Mouse (Mus musculus) neural tube, embryonic 15.5 days (tissue): ENCODE measurements around the gene Ints11. TPM values are rescaled to one million over a fixed set of nuclear protein-coding genes. Genes with fewer than 3 reads are reported as not detected.

Experiments used
- ATAC-seq: fragments of 200-750 bp; cut with Nextera tagmentation; 2 replicates; pipeline ENCODE4 v1.8.0; 2017; ENCODE audit warnings: mild to moderate bottlenecking, moderate TSS enrichment, moderate library complexity; ENCODE audit not compliant: low FRiP score
- H3K27ac ChIP-seq: fragments of 300-500 bp; sonication (generic); replicated peaks from 2 replicates; pipeline ENCODE4 v1.5.1; 2015; ENCODE audit warnings: mild to moderate bottlenecking, inconsistent platforms
- H3K27me3 ChIP-seq: fragments of 300-500 bp; sonication (generic); replicated peaks from 2 replicates; pipeline ENCODE4 v1.6.1; 2015; ENCODE audit warnings: inconsistent platforms
- H3K36me3 ChIP-seq: fragments of 300-500 bp; sonication (generic); 2 replicates; pipeline ENCODE4 v1.6.1; 2015; ENCODE audit warnings: inconsistent platforms
- H3K4me1 ChIP-seq: fragments of 300-500 bp; sonication (generic); 2 replicates; pipeline ENCODE4 v1.6.1; 2015; ENCODE audit warnings: inconsistent platforms
- H3K4me2 ChIP-seq: fragments of 300-500 bp; sonication (generic); 2 replicates; pipeline ENCODE4 v1.6.1; 2015; ENCODE audit warnings: inconsistent platforms, mild to moderate bottlenecking, moderate library complexity
- H3K4me3 ChIP-seq: fragments of 300-500 bp; sonication (generic); replicated peaks from 2 replicates; pipeline ENCODE4 v1.5.1; 2015; ENCODE audit warnings: mild to moderate bottlenecking, inconsistent platforms
- H3K9ac ChIP-seq: fragments of 300-500 bp; sonication (generic); replicated peaks from 2 replicates; pipeline ENCODE4 v1.6.1; 2015; ENCODE audit warnings: mild to moderate bottlenecking, inconsistent platforms
- H3K9me3 ChIP-seq: fragments of 300-500 bp; sonication (generic); replicated peaks from 2 replicates; pipeline ENCODE4 v1.6.1; 2016; ENCODE audit warnings: inconsistent platforms
- WGBS: fragments of 180-500 bp; shearing (Covaris S2); methylation state at CpG from one replicate; pipeline ENCODE4 v1.1.7; 2015; ENCODE audit warnings: mixed read lengths; 5-methylcytosine and 5-hydroxymethylcytosine counted together
- polyA plus RNA-seq: library from polyadenylated mRNA; unstranded; fragments of >200 nt; fragmentation: Nextera tagmentation; extraction: Ambion mirVana; gene quantifications from 2 replicates; pipeline ENCODE4 v1.2.1, GENCODE M21; 2015

Ints11 gene
- polyA plus RNA-seq = 66.9 and 73.4 TPM in 2 replicates

DNA sequence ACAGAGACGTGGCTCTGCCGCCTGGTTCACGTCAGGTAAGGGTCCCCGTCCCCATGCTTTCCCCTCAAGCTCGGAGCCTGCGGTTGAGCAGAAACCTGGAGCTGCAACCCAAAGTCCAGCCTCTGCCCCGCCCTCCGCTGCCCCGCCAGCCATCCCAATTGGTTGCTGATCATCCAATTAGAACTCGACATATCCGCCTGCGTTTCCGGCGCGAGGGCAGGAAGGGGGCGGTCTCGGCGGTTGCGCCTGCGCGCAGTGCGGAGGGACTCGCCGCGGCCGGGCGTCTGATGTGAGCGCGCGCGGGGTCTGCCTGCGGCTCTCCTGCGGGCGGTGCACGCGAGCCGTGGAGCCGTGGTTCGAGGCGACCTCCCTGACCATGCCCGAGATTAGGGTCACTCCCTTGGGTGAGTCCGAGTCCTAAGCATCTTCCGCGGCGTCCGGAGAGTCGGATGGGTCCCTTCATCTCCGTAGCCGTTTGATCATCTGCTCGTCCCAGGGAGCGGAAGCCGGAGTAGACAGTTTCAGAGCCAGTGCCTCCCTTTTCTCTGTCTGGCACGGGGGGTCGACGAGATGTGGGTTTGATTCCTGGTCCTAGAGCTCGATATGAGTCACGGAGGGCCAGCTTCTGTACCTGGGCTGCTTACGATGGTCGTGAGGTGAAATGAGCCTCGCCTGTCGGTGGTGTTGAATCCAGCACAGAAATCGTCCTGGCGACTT is at the start of gene Ints11, which contains the start of gene Cptp:
TSS of gene Ints11 (plus strand) at position 230 of the 717 bp plus-strand sequence.
TSS of gene Cptp (minus strand) at position 124 of the 717 bp plus-strand sequence.
- H3K4me3 ChIP-seq = peak within 1 kb of the TSS; percentile 86
- H3K4me1 ChIP-seq = peaks cover 32% of the 10 kb centered on the region
- WGBS = under 1% methylated on average over 63 of the region's 63 CpGs
- peak within 1 kb of the TSS; percentile 83 for H3K27ac ChIP-seq
- peaks cover 53% of the 10 kb centered on the region for H3K36me3 ChIP-seq
- peak within 1 kb of the TSS; percentile 84 for H3K9ac ChIP-seq
- H3K4me2 ChIP-seq = peak within 1 kb of the TSS; percentile 92
- H3K9me3 ChIP-seq = no peaks in the 10 kb centered on the region
- no peaks in the 10 kb centered on the region for H3K27me3 ChIP-seq
- ATAC-seq = peak; percentile 96

DNA sequence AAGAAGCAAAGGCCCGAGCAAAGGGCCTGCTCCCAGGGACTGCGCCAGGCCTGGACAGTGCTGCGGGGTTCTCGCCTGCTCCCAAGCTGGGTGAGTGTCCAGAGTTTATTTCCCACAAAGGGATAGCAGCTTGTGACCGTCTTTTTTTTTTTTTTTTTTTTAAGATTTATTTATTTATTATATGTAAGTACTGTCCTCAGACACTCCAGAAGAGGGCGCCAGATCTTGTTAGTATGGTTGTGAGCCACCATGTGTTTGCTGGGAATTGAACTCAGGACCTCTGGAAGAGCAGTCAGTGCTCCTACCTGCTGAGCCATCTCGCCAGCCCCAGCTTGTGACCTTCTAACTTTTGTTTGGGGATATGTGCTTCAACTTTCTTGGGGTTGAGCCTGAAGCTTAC is 48.3 kb upstream of the Ints11 start:
- Histone ChIP-seq H3K4me2 (no peak overlapping the region), H3K9me3 (no peaks in the 10 kb centered on the region), H3K4me1 (no peaks in the 10 kb centered on the region; the same call in 1 of the 2 replicates), H3K27ac (no peak overlapping the region), H3K4me3 (no peak overlapping the region), H3K9ac (no peak overlapping the region), H3K36me3 (peaks cover 91% of the 10 kb centered on the region), H3K27me3 (no peaks in the 10 kb centered on the region)
- ATAC-seq = no peak
- 81% methylated on average over 7 of the region's 7 CpGs for WGBS

DNA sequence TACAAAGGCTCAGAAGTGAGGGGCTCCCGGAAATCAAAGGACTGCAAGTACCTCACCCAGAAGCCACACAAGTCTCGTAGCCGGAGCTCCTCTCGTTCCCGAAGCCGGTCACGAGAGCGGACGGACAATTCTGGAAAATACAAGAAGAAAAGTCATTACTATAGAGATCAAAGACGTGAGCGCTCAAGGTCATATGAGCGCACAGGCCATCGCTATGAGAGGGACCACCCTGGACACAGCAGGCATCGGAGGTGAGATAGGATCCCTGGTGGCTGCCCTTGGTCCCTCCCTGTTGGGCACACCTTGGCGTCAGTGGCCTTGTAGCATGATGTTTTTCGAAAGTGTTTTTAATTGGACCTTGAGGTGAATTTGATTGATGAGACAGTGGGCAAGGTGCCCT is 45.9 kb upstream of the Ints11 start:
- Histone ChIP-seq H3K4me3 (no peak overlapping the region), H3K9me3 (no peaks in the 10 kb centered on the region), H3K4me2 (no peak overlapping the region), H3K9ac (no peak overlapping the region), H3K36me3 (peaks cover 85% of the 10 kb centered on the region), H3K4me1 (no peaks in the 10 kb centered on the region), H3K27me3 (no peaks in the 10 kb centered on the region), H3K27ac (no peak overlapping the region)
- WGBS = 95% methylated on average over 16 of the region's 16 CpGs
- ATAC-seq = no peak; the same call in 1 of the 2 replicates

DNA sequence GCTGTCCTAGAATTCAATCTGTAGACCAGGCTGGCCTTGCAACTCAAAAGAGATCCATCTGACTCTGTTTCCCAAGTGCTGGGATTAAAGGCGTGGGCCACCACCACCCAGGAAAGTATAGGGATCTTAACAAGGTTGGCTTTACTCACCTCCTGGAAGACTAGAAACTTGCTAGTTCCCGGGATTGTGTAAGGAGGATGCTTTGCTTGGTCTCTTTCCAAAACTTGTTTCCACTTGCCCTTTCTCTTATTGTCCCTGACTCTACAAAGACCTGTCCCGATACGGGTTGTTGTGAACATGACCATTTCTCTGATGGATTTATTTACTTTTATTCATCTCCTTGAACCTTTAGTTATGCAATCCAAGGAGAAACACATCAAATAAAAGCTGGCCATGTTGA is 39.5 kb upstream of the Ints11 start:
- H3K4me2 ChIP-seq = no peak overlapping the region
- H3K4me3 ChIP-seq = no peak overlapping the region
- H3K4me1 ChIP-seq = peaks cover 30% of the 10 kb centered on the region
- no peak overlapping the region for H3K9ac ChIP-seq
- no peak for ATAC-seq
- H3K27ac ChIP-seq = no peak overlapping the region
- no peaks in the 10 kb centered on the region for H3K27me3 ChIP-seq
- WGBS = 95% methylated on average over 4 of the region's 4 CpGs
- no peaks in the 10 kb centered on the region for H3K9me3 ChIP-seq
- H3K36me3 ChIP-seq = peaks cover 27% of the 10 kb centered on the region

DNA sequence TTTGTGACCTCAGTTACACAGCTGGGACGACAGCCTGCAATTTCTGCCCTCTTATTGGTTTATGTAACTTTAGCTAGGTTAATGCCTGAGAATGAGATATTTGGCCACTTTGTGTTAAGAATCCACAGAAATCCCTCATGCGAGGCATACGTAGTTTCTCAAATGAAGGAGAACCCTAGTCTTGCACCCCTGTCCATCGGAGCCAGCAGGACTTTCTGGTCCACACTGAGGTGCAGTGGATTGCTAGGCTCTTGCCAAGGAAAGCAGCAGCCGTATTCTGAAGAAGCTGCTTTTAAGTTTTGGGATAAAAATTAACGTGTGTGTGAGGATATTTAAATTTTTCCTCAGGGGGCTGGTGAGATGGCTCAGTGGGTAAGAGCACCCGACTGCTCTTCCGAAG is 38.8 kb upstream of the Ints11 start:
- ATAC-seq = no peak
- Histone ChIP-seq H3K4me2 (peak overlapping the region; percentile 96), H3K36me3 (peaks cover 21% of the 10 kb centered on the region), H3K27me3 (no peaks in the 10 kb centered on the region), H3K9ac (no peak overlapping the region), H3K4me1 (peaks cover 30% of the 10 kb centered on the region), H3K9me3 (no peaks in the 10 kb centered on the region), H3K27ac (peak overlapping the region; percentile 90), H3K4me3 (peak overlapping the region; percentile 85)
- WGBS = 59% methylated on average over 8 of the region's 8 CpGs

DNA sequence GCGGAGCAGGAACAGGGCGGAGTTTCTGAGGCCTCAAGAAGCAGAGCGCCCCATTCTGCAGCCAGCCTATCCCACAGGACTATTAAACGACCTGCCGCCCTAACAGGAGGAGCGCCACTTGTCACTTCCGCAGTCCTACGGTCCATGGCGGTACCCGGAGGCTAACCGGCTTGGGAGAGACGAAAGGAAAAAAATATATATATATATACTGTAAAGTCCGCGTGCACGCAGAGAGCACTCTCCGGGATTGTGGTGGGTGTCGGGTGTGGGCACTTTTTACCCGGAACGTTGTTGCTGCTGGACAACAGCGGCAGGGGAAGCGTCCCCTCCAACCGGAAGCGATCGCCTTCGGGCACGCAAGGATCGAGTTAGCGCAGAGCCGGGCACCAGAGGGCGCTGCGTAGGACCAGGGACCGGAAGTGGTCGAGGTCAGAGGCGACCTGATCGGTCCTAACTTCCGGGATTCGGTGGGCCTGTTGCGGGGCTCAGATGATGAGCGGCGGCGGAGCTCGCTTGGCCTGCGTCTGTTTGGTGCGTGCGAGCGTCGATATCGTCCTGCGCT is 38.1 kb upstream of the Ints11 start, which contains the start of gene Aurkaip1:
TSS of gene Aurkaip1 (plus strand) at position 68 of the 562 bp plus-strand sequence.
- Histone ChIP-seq H3K27ac (peak within 1 kb of the TSS; percentile 90), H3K9ac (peak within 1 kb of the TSS; percentile 94), H3K4me1 (peaks cover 30% of the 10 kb centered on the region), H3K27me3 (no peaks in the 10 kb centered on the region), H3K9me3 (no peaks in the 10 kb centered on the region), H3K36me3 (peaks cover 19% of the 10 kb centered on the region), H3K4me2 (peak within 1 kb of the TSS; percentile 96), H3K4me3 (peak within 1 kb of the TSS; percentile 85)
- ATAC-seq = peak; percentile 95
- WGBS = under 1% methylated on average over 49 of the region's 49 CpGs

DNA sequence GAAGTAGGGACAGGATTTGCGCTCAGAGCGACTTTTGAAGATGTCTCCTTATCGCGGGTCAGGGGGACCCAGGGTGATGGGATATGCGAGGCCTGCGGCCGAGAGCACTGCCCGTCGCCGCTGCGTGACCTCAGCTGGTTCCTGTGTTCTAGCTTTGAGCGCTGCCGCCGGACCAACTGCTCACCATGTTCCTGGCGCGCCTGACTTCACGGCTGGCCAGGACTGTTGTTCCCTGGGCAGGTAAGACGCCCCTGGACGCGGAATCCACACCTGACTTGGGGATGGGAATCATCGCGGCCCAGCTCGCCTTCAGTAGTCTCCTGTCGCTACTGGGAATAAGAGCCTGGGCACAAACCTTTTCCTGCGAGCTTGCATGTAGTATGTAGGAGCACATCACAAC is 37.5 kb upstream of the Ints11 start:
- Histone ChIP-seq H3K36me3 (peaks cover 13% of the 10 kb centered on the region), H3K27ac (peak overlapping the region; percentile 90), H3K4me2 (peak overlapping the region; percentile 96), H3K9ac (peak overlapping the region; percentile 94), H3K4me3 (peak overlapping the region; percentile 85), H3K9me3 (no peaks in the 10 kb centered on the region), H3K4me1 (peaks cover 30% of the 10 kb centered on the region), H3K27me3 (no peaks in the 10 kb centered on the region)
- ATAC-seq = peak; percentile 21
- 1% methylated on average over 25 of the region's 25 CpGs for whole genome bisulfite sequencing

DNA sequence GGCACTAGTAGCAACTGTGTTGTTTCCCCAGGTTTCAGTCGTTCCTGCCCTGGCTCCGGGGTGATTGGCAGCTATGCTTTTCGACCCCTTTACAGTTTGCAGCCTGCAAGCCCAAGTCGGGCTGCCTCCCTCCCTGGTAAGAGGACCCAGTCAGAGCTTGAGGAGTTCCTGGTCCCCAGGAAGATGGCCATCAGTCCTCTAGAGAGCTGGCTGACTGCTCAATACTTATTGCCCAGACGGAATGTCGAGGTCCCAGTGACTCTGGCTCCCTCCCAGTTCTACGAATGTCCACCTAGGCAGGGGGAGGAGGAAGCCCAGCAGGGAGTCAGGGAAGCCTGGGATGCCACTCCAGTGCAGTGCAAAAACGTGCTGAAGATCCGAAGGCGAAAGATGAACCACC is 37.0 kb upstream of the Ints11 start:
- peak overlapping the region; percentile 94 for H3K9ac ChIP-seq
- peak overlapping the region; percentile 85 for H3K4me3 ChIP-seq
- peaks cover 9% of the 10 kb centered on the region for H3K36me3 ChIP-seq
- no peaks in the 10 kb centered on the region for H3K9me3 ChIP-seq
- peaks cover 30% of the 10 kb centered on the region for H3K4me1 ChIP-seq
- peak overlapping the region; percentile 96 for H3K4me2 ChIP-seq
- WGBS = 54% methylated on average over 10 of the region's 10 CpGs
- peak overlapping the region; percentile 90; the same call in 1 of the 2 replicates for H3K27ac ChIP-seq
- no peak for ATAC-seq
- no peaks in the 10 kb centered on the region for H3K27me3 ChIP-seq

DNA sequence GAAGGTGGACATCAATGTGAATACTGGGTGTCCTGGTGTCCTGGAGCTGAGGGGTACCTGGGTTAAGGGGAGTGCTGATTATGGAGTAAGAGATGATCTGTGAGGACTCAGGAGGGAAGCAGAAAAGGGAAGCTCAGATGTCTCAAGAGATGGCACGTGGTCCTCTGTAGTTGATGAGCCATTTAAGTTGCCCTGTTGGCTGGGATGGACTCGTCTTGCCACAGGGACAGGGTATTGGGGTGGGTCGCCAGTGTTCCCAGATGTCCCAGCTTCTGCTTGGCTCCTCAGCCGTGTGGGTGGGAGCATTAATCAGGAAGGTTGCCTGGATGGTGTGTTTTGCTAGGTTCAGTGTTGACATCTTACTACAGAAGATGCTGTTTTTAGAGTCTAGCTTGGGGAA is 36.1 kb upstream of the Ints11 start:
- ATAC-seq = no peak
- Histone ChIP-seq H3K4me3 (no peak overlapping the region), H3K9me3 (no peaks in the 10 kb centered on the region), H3K36me3 (peaks cover 3% of the 10 kb centered on the region; the same call in 1 of the 2 replicates), H3K9ac (peak overlapping the region; percentile 94; the same call in 1 of the 2 replicates), H3K4me2 (no peak overlapping the region), H3K27ac (no peak overlapping the region), H3K27me3 (no peaks in the 10 kb centered on the region), H3K4me1 (peaks cover 30% of the 10 kb centered on the region)
- WGBS = 92% methylated on average over 4 of the region's 4 CpGs

DNA sequence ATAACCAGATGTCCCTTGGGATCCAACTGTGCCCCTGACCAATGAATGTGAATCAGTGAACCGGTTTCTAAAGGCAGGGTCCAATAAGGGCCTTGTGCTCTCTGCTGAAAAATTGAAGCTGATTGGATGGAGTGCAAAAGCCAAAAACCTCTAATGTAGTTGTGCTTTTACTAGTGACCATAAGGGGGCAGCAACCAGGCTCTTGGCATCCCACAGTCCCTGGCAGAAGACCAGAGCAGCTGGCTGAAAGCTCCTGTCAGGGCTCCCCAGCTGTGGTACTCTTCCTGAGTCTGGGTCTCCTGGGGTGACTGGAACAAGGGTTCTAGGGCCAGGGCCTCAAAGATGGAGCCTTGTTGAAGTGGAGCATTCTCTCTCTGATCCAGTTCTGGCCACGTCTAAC is 35.5 kb upstream of the Ints11 start:
- no peak for ATAC-seq
- Histone ChIP-seq H3K4me1 (peaks cover 30% of the 10 kb centered on the region), H3K9me3 (no peaks in the 10 kb centered on the region), H3K4me3 (no peak overlapping the region), H3K9ac (no peak overlapping the region), H3K27ac (peak overlapping the region; percentile 67), H3K36me3 (peaks cover 3% of the 10 kb centered on the region; the same call in 1 of the 2 replicates), H3K4me2 (peak overlapping the region; percentile 13; the same call in 1 of the 2 replicates), H3K27me3 (no peaks in the 10 kb centered on the region)
- WGBS = 37% methylated on average over 2 of the region's 2 CpGs

DNA sequence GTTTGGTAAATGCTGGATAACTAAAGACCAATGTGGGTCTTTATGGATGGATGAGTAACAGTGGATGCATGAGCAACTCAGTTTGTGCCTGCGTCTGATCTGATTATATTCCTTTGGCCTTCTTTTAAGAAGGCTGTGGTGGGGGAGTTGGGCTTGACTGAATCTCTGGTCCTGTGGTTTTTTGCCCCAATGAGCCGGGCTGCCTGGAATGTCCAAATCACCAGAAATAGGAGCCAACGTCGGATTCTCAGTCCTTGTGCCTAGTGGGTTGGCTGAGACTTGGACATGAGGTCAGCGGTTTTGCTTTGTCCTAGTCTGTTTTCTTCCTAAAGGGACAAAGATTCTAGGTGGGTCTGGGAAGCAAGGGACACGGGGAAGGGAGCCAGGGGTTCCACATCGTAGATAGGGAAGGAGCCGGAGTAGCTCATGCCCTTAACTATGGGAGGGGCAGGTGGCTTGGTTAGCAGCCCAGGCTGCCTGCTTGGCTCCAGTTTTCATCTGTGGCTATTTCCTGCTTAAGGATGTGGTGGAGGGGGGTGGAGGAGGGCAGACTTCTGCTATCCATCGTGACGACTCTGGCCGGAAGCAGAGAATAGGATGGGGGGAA is 31.8 kb upstream of the Ints11 start:
- Histone ChIP-seq H3K27ac (no peak overlapping the region), H3K4me3 (no peak overlapping the region), H3K9ac (no peak overlapping the region), H3K27me3 (peaks cover 13% of the 10 kb centered on the region), H3K9me3 (no peaks in the 10 kb centered on the region), H3K36me3 (peaks cover 3% of the 10 kb centered on the region; the same call in 1 of the 2 replicates), H3K4me1 (peaks cover 37% of the 10 kb centered on the region), H3K4me2 (no peak overlapping the region)
- 84% methylated on average over 11 of the region's 11 CpGs for WGBS
- no peak for ATAC-seq
